Mouse (Mus musculus): ENCODE data around the gene Aqp1. TPM values are rescaled to one million over a fixed set of nuclear protein-coding genes. Genes with fewer than 3 reads are reported as not detected.
A peak's percentile ranks its signal among the peaks of the same experiment; 100 is the strongest.

Aqp1 gene
- 1 to 10 TPM in 1 of 2 experiments, under 1 TPM in 1; 0.49 to 5.4 TPM for total RNA-seq (2021)
- long read RNA-seq = 0 reads

GRCm38 (mm10) chr6:55335989-55336514, at the start of gene Aqp1:
TSS of gene Aqp1 (plus strand) at chr6:55336432.
- DNase-seq (ENCODE audit: low spot score in 2 of 2) = peak in 1 of 2 experiments; percentile 41

GRCm38 (mm10) chr6:55288007-55288602, 48.1 kb upstream of the Aqp1 start:
- no peak for DNase-seq (ENCODE audit: low spot score in 2 of 2)

GRCm38 (mm10) chr6:55294549-55295131, 41.6 kb upstream of the Aqp1 start:
- DNase-seq (ENCODE audit: low spot score in 2 of 2) = no peak

- DNase-seq (ENCODE audit: low spot score in 2 of 2) = no peak
Observed at GRCm38 (mm10) chr6:55295325-55295724, 40.9 kb upstream of the Aqp1 start.

- DNase-seq (ENCODE audit: low spot score in 2 of 2) = no peak
Observed at GRCm38 (mm10) chr6:55299482-55299881, 36.8 kb upstream of the Aqp1 start.

GRCm38 (mm10) chr6:55299917-55300316, 36.3 kb upstream of the Aqp1 start:
- DNase-seq (ENCODE audit: low spot score in 2 of 2) = no peak

GRCm38 (mm10) chr6:55300704-55301103, 35.5 kb upstream of the Aqp1 start:
- no peak for DNase-seq (ENCODE audit: low spot score in 2 of 2)

GRCm38 (mm10) chr6:55310179-55310578, 26.1 kb upstream of the Aqp1 start:
- no peak for DNase-seq (ENCODE audit: low spot score in 2 of 2)

- DNase-seq (ENCODE audit: low spot score in 2 of 2) = no peak
Observed at GRCm38 (mm10) chr6:55311962-55312361, 24.3 kb upstream of the Aqp1 start.

GRCm38 (mm10) chr6:55313893-55314292, 22.3 kb upstream of the Aqp1 start:
- no peak for DNase-seq (ENCODE audit: low spot score in 2 of 2)

GRCm38 (mm10) chr6:55314628-55315027, 21.6 kb upstream of the Aqp1 start:
- DNase-seq (ENCODE audit: low spot score in 2 of 2) = no peak

- DNase-seq (ENCODE audit: low spot score in 2 of 2) = no peak
Observed at GRCm38 (mm10) chr6:55318597-55318996, 17.6 kb upstream of the Aqp1 start.

GRCm38 (mm10) chr6:55319585-55320551, 16.4 kb upstream of the Aqp1 start:
- peak in 1 of 2 experiments; percentile 24 for DNase-seq (ENCODE audit: low spot score in 2 of 2)

GRCm38 (mm10) chr6:55320894-55321293, 15.3 kb upstream of the Aqp1 start:
- no peak for DNase-seq (ENCODE audit: low spot score in 2 of 2)

GRCm38 (mm10) chr6:55321518-55321917, 14.7 kb upstream of the Aqp1 start:
- no peak for DNase-seq (ENCODE audit: low spot score in 2 of 2)

- DNase-seq (ENCODE audit: low spot score in 2 of 2) = no peak
Observed at GRCm38 (mm10) chr6:55322980-55323379, 13.3 kb upstream of the Aqp1 start.

- no peak for DNase-seq (ENCODE audit: low spot score in 2 of 2)
Observed at GRCm38 (mm10) chr6:55323908-55324634, 12.2 kb upstream of the Aqp1 start.

- no peak for DNase-seq (ENCODE audit: low spot score in 2 of 2)
Observed at GRCm38 (mm10) chr6:55324785-55325184, 11.4 kb upstream of the Aqp1 start.

GRCm38 (mm10) chr6:55326299-55326698, 9.9 kb upstream of the Aqp1 start:
- no peak for DNase-seq (ENCODE audit: low spot score in 2 of 2)

- DNase-seq (ENCODE audit: low spot score in 2 of 2) = no peak
Observed at GRCm38 (mm10) chr6:55327326-55327725, 8.9 kb upstream of the Aqp1 start.

GRCm38 (mm10) chr6:55328179-55328578, 8.1 kb upstream of the Aqp1 start:
- DNase-seq (ENCODE audit: low spot score in 2 of 2) = no peak
